Mouse (Mus musculus): ENCODE measurements around the gene Dennd1c. TPM values are rescaled to one million over a fixed set of nuclear protein-coding genes. Genes with fewer than 3 reads are reported as not detected.

Dennd1c gene
- polyA plus RNA-seq, 1 experiment from 2014 or later: 3.4 TPM

GRCm38 (mm10) chr17:57081234-57081842 is 3.0 kb upstream of the Dennd1c start:
- Histone ChIP-seq H3K9me3 (ENCODE audit: control insufficient read depth, low read length) (no peaks in the 10 kb centered on the region), H3K27me3 (ENCODE audit: control insufficient read depth, insufficient read depth, low read length) (no peaks in the 10 kb centered on the region), H3K36me3 (ENCODE audit: control insufficient read depth, insufficient read depth, low read length) (no peaks in the 10 kb centered on the region), H3K4me1 (ENCODE audit: control insufficient read depth, insufficient read depth, low read length) (no peaks in the 10 kb centered on the region), H3K4me3 (ENCODE audit: low read length) (no peak overlapping the region), H3K9ac (ENCODE audit: low read depth, low read length) (no peak overlapping the region), H3K4me2 (replicated peaks; ENCODE audit: low read depth, low read length) (no peak overlapping the region), H3K27ac (ENCODE audit: low read depth, low read length) (no peak overlapping the region)
- ATAC-seq (ENCODE audit: low FRiP score, low TSS enrichment): no peak
- 93% methylated on average over 31 of the region's 31 CpGs for WGBS

- Histone ChIP-seq H3K27ac (ENCODE audit: low read depth, low read length) (no peak overlapping the region), H3K4me1 (ENCODE audit: control insufficient read depth, insufficient read depth, low read length) (no peaks in the 10 kb centered on the region), H3K27me3 (ENCODE audit: control insufficient read depth, insufficient read depth, low read length) (no peaks in the 10 kb centered on the region), H3K9ac (ENCODE audit: low read depth, low read length) (no peak overlapping the region), H3K4me2 (replicated peaks; ENCODE audit: low read depth, low read length) (no peak overlapping the region), H3K36me3 (ENCODE audit: control insufficient read depth, insufficient read depth, low read length) (no peaks in the 10 kb centered on the region), H3K9me3 (ENCODE audit: control insufficient read depth, low read length) (no peaks in the 10 kb centered on the region), H3K4me3 (ENCODE audit: low read length) (no peak overlapping the region)
- 70% methylated on average over 3 of the region's 3 CpGs for WGBS
- no peak for ATAC-seq (ENCODE audit: low FRiP score, low TSS enrichment)
Observed at GRCm38 (mm10) chr17:57079919-57080318, 1.6 kb upstream of the Dennd1c start.

- 51% methylated on average over 3 of the region's 3 CpGs for WGBS
- no peaks in the 10 kb centered on the region for H3K4me1 ChIP-seq (ENCODE audit: control insufficient read depth, insufficient read depth, low read length)
- no peaks in the 10 kb centered on the region for H3K36me3 ChIP-seq (ENCODE audit: control insufficient read depth, insufficient read depth, low read length)
- no peak overlapping the region for H3K4me2 ChIP-seq (replicated peaks; ENCODE audit: low read depth, low read length)
- no peak for ATAC-seq (ENCODE audit: low FRiP score, low TSS enrichment)
- no peaks in the 10 kb centered on the region for H3K9me3 ChIP-seq (ENCODE audit: control insufficient read depth, low read length)
- H3K27ac ChIP-seq (ENCODE audit: low read depth, low read length): no peak overlapping the region
- no peaks in the 10 kb centered on the region for H3K27me3 ChIP-seq (ENCODE audit: control insufficient read depth, insufficient read depth, low read length)
- no peak overlapping the region for H3K9ac ChIP-seq (ENCODE audit: low read depth, low read length)
- H3K4me3 ChIP-seq (ENCODE audit: low read length): no peak overlapping the region
Observed at GRCm38 (mm10) chr17:57076916-57077315, 1.4 kb downstream of the Dennd1c start.

DNA sequence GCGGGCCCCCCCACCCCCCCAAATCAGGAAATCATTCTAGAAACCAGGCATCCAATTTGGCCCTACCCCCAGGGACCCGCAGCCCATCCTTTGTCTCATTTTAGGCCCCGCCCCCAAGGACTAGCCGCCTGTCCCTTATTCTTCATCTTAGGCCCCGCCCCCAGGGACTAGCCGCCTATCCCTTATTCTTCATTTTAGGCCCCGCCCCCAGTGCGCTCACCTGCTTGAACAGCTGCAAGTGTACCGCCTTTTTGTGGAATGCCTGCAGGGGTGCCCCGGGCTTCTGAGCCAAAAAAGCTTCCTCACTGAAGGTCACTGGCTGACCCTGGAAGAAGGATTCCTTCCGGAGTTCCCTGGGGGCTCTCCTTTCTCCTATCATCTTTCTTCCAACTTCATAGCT is 7.6 kb downstream of the Dennd1c start:
- 3% methylated on average over 11 of the region's 11 CpGs for WGBS
- H3K4me2 ChIP-seq (replicated peaks; ENCODE audit: low read depth, low read length): peak overlapping the region; percentile 42
- no peaks in the 10 kb centered on the region for H3K4me1 ChIP-seq (ENCODE audit: control insufficient read depth, insufficient read depth, low read length)
- H3K9ac ChIP-seq (ENCODE audit: low read depth, low read length): no peak overlapping the region
- H3K27me3 ChIP-seq (ENCODE audit: control insufficient read depth, insufficient read depth, low read length): no peaks in the 10 kb centered on the region
- ATAC-seq (ENCODE audit: low FRiP score, low TSS enrichment): peak; percentile 51; the same call in 1 of the 2 replicates
- no peak overlapping the region for H3K27ac ChIP-seq (ENCODE audit: low read depth, low read length)
- H3K36me3 ChIP-seq (ENCODE audit: control insufficient read depth, insufficient read depth, low read length): no peaks in the 10 kb centered on the region
- no peaks in the 10 kb centered on the region for H3K9me3 ChIP-seq (ENCODE audit: control insufficient read depth, low read length)
- H3K4me3 ChIP-seq (ENCODE audit: low read length): 0 out of 2 replicates have a peak overlapping the region, but pooled peaks have one; percentile 12

- H3K4me3 ChIP-seq (ENCODE audit: low read length): 0 out of 2 replicates have a peak overlapping the region, but pooled peaks have one; percentile 12
Observed at GRCm38 (mm10) chr17:57070272-57070671, 8.0 kb downstream of the Dennd1c start.

DNA sequence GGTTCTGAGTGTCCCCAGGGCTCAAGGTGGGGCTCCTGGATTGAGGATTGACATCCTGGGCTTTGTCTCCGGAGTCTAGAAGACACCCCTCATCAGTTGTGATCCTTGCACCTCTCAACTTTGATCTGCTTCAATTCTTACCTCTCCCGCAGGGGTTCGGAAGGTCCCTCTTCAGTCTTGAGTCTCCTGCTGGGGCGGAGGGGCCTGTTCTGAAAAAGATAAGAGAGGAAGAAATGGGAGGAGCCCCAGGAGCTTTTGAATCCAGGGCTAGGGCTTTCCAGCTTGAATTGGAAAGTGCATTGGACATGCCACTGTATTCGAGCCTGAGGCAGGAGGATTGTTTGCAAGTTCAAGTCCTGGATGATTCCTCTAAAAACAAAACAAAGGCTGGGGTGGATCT is 11.4 kb downstream of the Dennd1c start:
- no peak overlapping the region for H3K27ac ChIP-seq (ENCODE audit: low read depth, low read length)
- no peak overlapping the region for H3K9ac ChIP-seq (ENCODE audit: low read depth, low read length)
- H3K36me3 ChIP-seq (ENCODE audit: control insufficient read depth, insufficient read depth, low read length): no peaks in the 10 kb centered on the region
- ATAC-seq (ENCODE audit: low FRiP score, low TSS enrichment): no peak
- no peak overlapping the region for H3K4me2 ChIP-seq (replicated peaks; ENCODE audit: low read depth, low read length)
- WGBS: 73% methylated on average over 5 of the region's 5 CpGs
- H3K4me3 ChIP-seq (ENCODE audit: low read length): no peak overlapping the region
- peaks cover 14% of the 10 kb centered on the region for H3K27me3 ChIP-seq (ENCODE audit: control insufficient read depth, insufficient read depth, low read length)
- no peaks in the 10 kb centered on the region for H3K9me3 ChIP-seq (ENCODE audit: control insufficient read depth, low read length)
- no peaks in the 10 kb centered on the region for H3K4me1 ChIP-seq (ENCODE audit: control insufficient read depth, insufficient read depth, low read length)

More at GRCm38 (mm10) chr17:57070272-57070671, 8.0 kb downstream of the Dennd1c start:
- no peak for ATAC-seq (ENCODE audit: low FRiP score, low TSS enrichment)
- Histone ChIP-seq H3K9me3 (ENCODE audit: control insufficient read depth, low read length) (no peaks in the 10 kb centered on the region), H3K9ac (ENCODE audit: low read depth, low read length) (0 out of 2 replicates have a peak overlapping the region, but pooled peaks have one; percentile 20), H3K27ac (ENCODE audit: low read depth, low read length) (no peak overlapping the region), H3K4me2 (replicated peaks; ENCODE audit: low read depth, low read length) (peak overlapping the region; percentile 42), H3K36me3 (ENCODE audit: control insufficient read depth, insufficient read depth, low read length) (no peaks in the 10 kb centered on the region), H3K27me3 (ENCODE audit: control insufficient read depth, insufficient read depth, low read length) (no peaks in the 10 kb centered on the region), H3K4me1 (ENCODE audit: control insufficient read depth, insufficient read depth, low read length) (no peaks in the 10 kb centered on the region)
- 9% methylated on average over 9 of the region's 9 CpGs for WGBS

GRCm38 (mm10) chr17:57063031-57063430 is 15.3 kb downstream of the Dennd1c start:
- H3K9me3 ChIP-seq (ENCODE audit: control insufficient read depth, low read length): no peaks in the 10 kb centered on the region
- 4% methylated on average over 8 of the region's 8 CpGs for WGBS
- peaks cover 24% of the 10 kb centered on the region for H3K27me3 ChIP-seq (ENCODE audit: control insufficient read depth, insufficient read depth, low read length)
- no peaks in the 10 kb centered on the region for H3K4me1 ChIP-seq (ENCODE audit: control insufficient read depth, insufficient read depth, low read length)
- H3K4me3 ChIP-seq (ENCODE audit: low read length): peak overlapping the region; percentile 37
- ATAC-seq (ENCODE audit: low FRiP score, low TSS enrichment): no peak
- H3K9ac ChIP-seq (ENCODE audit: low read depth, low read length): peak overlapping the region; percentile 42; the same call in 1 of the 2 replicates
- peak overlapping the region; percentile 31 for H3K4me2 ChIP-seq (replicated peaks; ENCODE audit: low read depth, low read length)
- H3K36me3 ChIP-seq (ENCODE audit: control insufficient read depth, insufficient read depth, low read length): no peaks in the 10 kb centered on the region
- H3K27ac ChIP-seq (ENCODE audit: low read depth, low read length): no peak overlapping the region

- Histone ChIP-seq H3K9ac (ENCODE audit: low read depth, low read length) (peak overlapping the region; percentile 29; the same call in 1 of the 2 replicates), H3K36me3 (ENCODE audit: control insufficient read depth, insufficient read depth, low read length) (no peaks in the 10 kb centered on the region), H3K4me3 (ENCODE audit: low read length) (peak overlapping the region; percentile 37), H3K9me3 (ENCODE audit: control insufficient read depth, low read length) (no peaks in the 10 kb centered on the region), H3K27me3 (ENCODE audit: control insufficient read depth, insufficient read depth, low read length) (peaks cover 24% of the 10 kb centered on the region), H3K4me1 (ENCODE audit: control insufficient read depth, insufficient read depth, low read length) (no peaks in the 10 kb centered on the region), H3K4me2 (replicated peaks; ENCODE audit: low read depth, low read length) (peak overlapping the region; percentile 31), H3K27ac (ENCODE audit: low read depth, low read length) (peak overlapping the region; percentile 56)
- under 1% methylated on average over 22 of the region's 22 CpGs for WGBS
- ATAC-seq (ENCODE audit: low FRiP score, low TSS enrichment): 0 out of 2 replicates have a peak, but pooled peaks have one; percentile 11
Observed at GRCm38 (mm10) chr17:57062548-57062947, 15.8 kb downstream of the Dennd1c start.

GRCm38 (mm10) chr17:57062011-57062521 is 16.2 kb downstream of the Dennd1c start:
- ATAC-seq (ENCODE audit: low FRiP score, low TSS enrichment): peak; percentile 25
- peak overlapping the region; percentile 31 for H3K4me2 ChIP-seq (replicated peaks; ENCODE audit: low read depth, low read length)
- H3K9ac ChIP-seq (ENCODE audit: low read depth, low read length): peak overlapping the region; percentile 29; the same call in 1 of the 2 replicates

More at GRCm38 (mm10) chr17:57062011-57062521, 16.2 kb downstream of the Dennd1c start:
- H3K4me1 ChIP-seq (ENCODE audit: control insufficient read depth, insufficient read depth, low read length): no peaks in the 10 kb centered on the region
- 1% methylated on average over 37 of the region's 39 CpGs for WGBS
- H3K27ac ChIP-seq (ENCODE audit: low read depth, low read length): peak overlapping the region; percentile 56
- H3K27me3 ChIP-seq (ENCODE audit: control insufficient read depth, insufficient read depth, low read length): peaks cover 24% of the 10 kb centered on the region
- H3K9me3 ChIP-seq (ENCODE audit: control insufficient read depth, low read length): no peaks in the 10 kb centered on the region
- peak overlapping the region; percentile 37 for H3K4me3 ChIP-seq (ENCODE audit: low read length)
- H3K36me3 ChIP-seq (ENCODE audit: control insufficient read depth, insufficient read depth, low read length): no peaks in the 10 kb centered on the region
